Mouse (Mus musculus) layer of hippocampus, adult 8-10 months (tissue): ENCODE data around the gene Gpr135. TPM values are rescaled to one million over a fixed set of nuclear protein-coding genes. Genes with fewer than 3 reads are reported as not detected.
"Not testable (repeated sequence)": the region's sequence is repeated elsewhere in the genome, so short reads cannot be mapped to it uniquely, and the experiment has no call there.

Experiments used
- DNase-seq, 2 experiments: peaks; one replicate each; pipeline ENCODE4 v3.0.0; 2022; ENCODE audit warnings: low spot score in 2 of 2
- total RNA-seq, 4 experiments: library from RNA; stranded (reverse); gene quantifications; 2 replicates each; pipeline ENCODE4 v1.2.4; 2022

Gene Gpr135
- total RNA-seq, 4 experiments from 2014 or later = 11.8 to 13.3 (median 12.9) TPM

GRCm38 (mm10) chr12:72053303-72053702 lies 17.6 kb downstream of the Gpr135 start:
- no peak for DNase-seq

GRCm38 (mm10) chr12:72052571-72052970 lies 18.4 kb downstream of the Gpr135 start:
- DNase-seq = no peak

GRCm38 (mm10) chr12:72050821-72051220 lies 20.1 kb downstream of the Gpr135 start:
- no peak for DNase-seq

GRCm38 (mm10) chr12:72050156-72050555 lies 20.8 kb downstream of the Gpr135 start:
- DNase-seq = not testable (repeated sequence)

GRCm38 (mm10) chr12:72047513-72047912 lies 23.4 kb downstream of the Gpr135 start:
- DNase-seq = no peak

- DNase-seq = no peak
Measured at GRCm38 (mm10) chr12:72041238-72041637, 29.7 kb downstream of the Gpr135 start.

GRCm38 (mm10) chr12:72039501-72039900 lies 31.4 kb downstream of the Gpr135 start:
- DNase-seq = no peak

GRCm38 (mm10) chr12:72038866-72039265 lies 32.1 kb downstream of the Gpr135 start:
- no peak for DNase-seq

- DNase-seq = no peak
Measured at GRCm38 (mm10) chr12:72037049-72037448, 33.9 kb downstream of the Gpr135 start.

- no peak for DNase-seq
Measured at GRCm38 (mm10) chr12:72036097-72036661, 34.7 kb downstream of the Gpr135 start.

- DNase-seq = no peak
Measured at GRCm38 (mm10) chr12:72031794-72032193, 39.1 kb downstream of the Gpr135 start.

- no peak for DNase-seq
Measured at GRCm38 (mm10) chr12:72031171-72031570, 39.8 kb downstream of the Gpr135 start.

GRCm38 (mm10) chr12:72025275-72025795 lies 45.6 kb downstream of the Gpr135 start:
- no peak for DNase-seq

- DNase-seq = no peak
Measured at GRCm38 (mm10) chr12:72023572-72023971, 47.4 kb downstream of the Gpr135 start.

- no peak for DNase-seq
Measured at GRCm38 (mm10) chr12:72022790-72023189, 48.1 kb downstream of the Gpr135 start.

GRCm38 (mm10) chr12:72021543-72021942 lies 49.4 kb downstream of the Gpr135 start:
- no peak for DNase-seq

GRCm38 (mm10) chr12:72020285-72020684 lies 50.6 kb downstream of the Gpr135 start:
- no peak for DNase-seq

Other genes starting within 250 kb of the Gpr135 start
- 10 to 100 TPM; 62.2 to 67.0 (median 64.0) TPM for gene Daam1, start 240.0 kb downstream of the Gpr135 start, total RNA-seq
- 1 to 10 TPM; 1.6 to 3.7 (median 2.9) TPM for gene L3hypdh, start 14.3 kb upstream of the Gpr135 start, total RNA-seq
- 10 to 100 TPM; 54.7 to 61.8 (median 57.0) TPM for gene Jkamp, start 14.5 kb upstream of the Gpr135 start, total RNA-seq
- gene Ccdc175, start 113.9 kb upstream of the Gpr135 start, total RNA-seq = under 1 TPM in 1 of 4 experiments, not detected in 3; 0.13 TPM